Mouse (Mus musculus): ENCODE results near the gene Plbd2.

Gene Plbd2

DNA sequence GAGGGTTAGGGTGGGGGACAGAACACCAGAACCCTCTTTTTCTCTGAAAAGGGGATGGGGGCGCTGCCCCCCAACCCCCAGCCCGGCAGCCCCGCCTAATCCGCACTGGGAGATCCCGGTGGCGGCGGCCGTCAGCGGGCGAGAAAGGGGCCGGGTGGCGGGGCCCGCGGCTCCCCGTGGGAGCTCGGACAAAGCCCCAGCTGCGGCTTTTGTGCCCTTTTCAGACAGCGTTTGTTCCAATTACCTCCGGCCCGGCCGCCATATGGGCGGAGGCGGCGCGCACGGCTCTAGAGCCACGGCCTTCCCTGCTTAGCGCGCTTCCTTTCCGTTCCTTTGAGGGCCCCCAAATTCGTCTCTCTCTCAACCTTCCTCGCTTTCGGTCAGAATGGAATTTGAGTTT is 65.4 kb downstream of the Plbd2 start:
- DNase-seq (ENCODE audit: low read depth, low spot score) = no peak

DNA sequence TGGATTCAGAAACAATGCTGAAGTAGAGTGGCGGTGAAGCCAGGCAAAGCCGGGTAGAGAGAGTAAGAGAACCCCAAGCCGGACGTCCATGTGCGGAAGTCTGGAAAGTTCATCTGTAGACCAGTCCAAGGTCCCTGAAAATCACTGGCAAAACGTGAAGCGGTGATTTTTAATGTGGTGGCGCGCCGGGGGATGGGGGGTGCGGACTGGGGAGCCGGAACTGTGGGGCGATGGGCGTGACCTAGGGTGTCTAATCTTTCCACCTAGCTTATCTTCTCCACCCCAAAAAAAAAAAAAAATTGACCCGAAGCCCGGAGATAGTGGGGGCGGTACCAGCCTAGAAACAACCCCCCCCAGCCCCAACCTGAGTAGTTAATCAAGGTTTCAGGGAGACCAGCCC is 65.9 kb downstream of the Plbd2 start:
- DNase-seq (ENCODE audit: low read depth, low spot score) = no peak

DNA sequence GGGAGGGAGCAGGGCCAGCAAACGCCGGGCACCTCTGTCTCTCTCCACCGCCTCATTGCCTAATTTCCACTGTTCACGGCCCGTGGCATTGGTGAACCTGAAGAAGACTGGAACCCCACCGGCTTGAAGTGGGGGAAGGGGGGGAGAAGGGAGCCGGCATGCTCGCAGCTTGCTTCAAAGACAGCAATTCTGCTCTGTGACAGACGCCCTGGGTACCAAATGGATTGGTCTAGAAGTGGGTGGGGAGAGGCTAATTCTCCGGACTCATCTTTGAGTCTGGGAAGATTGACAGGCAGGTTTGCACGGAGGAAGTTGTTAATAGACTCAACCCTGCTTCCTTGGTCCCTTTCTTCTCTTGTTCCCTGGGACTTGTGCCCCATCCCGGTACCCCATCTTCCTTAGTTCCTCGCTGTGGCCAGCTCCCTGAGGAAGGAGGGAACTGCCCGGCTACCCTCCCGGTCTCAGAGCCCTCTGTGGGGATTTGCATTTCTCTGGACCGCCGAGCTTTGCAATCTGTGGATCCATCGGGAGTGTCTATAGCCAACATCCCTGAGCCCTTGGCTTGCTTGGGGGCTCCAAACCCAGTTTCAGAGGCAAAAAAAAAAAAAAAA is 66.4 kb downstream of the Plbd2 start:
- no peak for DNase-seq (ENCODE audit: low read depth, low spot score)

DNA sequence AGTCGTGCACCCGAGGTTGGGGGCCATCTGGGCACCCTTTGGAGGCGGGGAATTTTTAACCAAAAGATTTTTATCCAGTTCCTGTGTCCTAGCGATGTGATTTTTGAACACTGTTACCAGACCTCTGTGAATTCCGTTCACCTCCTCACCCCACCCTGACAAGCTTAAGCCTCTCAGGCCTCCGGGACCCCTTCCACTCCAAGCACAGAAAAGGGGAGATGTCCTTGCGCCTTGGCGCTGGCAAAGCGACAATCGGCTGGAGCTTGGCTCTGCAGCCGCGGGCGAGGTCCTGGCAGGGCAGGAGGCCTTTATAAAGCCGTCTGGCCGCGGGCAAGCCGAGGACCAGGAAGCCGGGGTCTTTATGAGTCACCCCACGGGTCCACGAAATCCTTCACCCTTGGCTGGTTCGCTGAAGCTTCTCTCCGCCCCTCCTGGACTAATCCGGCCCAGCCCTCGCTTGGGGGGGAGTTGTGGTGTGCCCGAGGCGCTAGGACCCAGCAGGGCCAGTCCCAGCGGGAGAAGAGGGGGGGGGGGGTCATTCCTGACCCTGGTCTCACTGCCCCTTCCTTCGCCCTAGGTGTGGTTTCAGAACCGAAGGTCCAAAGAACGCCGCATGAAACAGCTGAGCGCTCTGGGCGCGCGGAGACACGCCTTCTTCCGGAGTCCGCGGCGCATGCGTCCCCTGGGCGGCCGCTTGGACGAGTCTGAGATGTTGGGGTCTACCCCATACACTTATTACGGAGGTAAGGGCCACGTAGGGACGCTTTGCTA is 67.5 kb downstream of the Plbd2 start:
- DNase-seq (ENCODE audit: low read depth, low spot score) = no peak

DNA sequence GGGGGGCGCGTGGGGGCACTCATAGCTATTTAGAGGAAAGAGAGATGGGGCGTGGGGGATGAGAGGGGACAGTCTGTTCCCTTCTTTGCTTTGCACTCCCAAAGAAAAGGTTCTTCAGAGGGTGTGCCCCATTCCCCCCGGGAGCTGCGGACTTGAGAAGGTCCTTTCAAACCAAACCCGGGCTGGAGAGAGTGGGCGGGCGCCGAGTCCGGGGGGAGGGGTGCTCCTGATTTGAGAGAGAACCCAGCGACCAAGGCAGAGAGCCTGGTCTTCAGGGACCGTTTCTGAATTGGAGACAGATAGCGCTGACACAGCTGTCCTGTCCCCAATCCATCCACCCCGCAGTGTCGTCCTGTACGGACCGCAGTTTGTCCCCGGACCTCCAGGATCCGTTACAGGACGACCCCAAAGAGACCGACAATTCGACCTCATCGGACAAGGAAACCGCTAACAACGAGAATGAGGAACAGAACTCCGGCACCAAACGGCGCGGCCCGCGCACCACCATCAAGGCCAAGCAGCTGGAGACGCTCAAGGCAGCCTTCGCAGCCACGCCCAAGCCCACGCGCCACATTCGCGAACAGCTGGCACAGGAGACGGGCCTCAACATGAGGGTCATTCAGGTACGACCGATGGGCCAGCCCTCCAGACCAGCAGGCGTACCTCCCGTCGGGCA is 68.3 kb downstream of the Plbd2 start:
- no peak for DNase-seq (ENCODE audit: low read depth, low spot score)

DNA sequence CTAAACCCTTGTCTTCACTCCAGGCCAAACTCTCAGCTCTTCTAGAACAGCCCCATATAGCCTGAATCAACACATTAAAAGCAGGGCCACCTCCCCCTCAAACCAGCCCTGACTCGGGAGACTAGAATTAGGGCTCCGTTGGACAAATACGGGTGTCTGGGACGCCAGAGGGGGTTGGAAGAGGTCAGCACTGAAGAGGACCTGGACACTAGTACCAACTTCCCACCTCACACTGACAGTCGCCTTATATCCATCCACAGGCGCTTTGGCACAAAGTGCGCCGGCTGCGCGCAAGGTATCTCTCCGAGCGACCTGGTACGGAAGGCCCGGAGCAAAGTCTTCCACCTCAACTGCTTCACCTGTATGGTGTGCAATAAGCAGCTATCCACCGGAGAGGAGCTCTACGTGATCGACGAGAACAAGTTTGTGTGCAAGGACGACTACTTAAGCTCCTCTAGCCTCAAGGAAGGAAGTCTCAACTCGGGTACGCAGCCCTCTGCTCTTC is 69.1 kb downstream of the Plbd2 start:
- no peak for DNase-seq (ENCODE audit: low read depth, low spot score)
